Mouse (Mus musculus) T-helper 17 cell (primary cell): ENCODE data around the gene Dgka.
"Not testable (repeated sequence)": the region's sequence is repeated elsewhere in the genome, so short reads cannot be mapped to it uniquely, and the experiment has no call there.

Source experiments
- in situ Hi-C, 2 experiments: fragments of 300-600 bp; cut with MboI, MseI; formaldehyde crosslinking; loops; 1 replicate in 1 of 2; 2 replicates in 1 of 2; pipeline ENCODE4 v1.15.1; 2025; ENCODE audit warnings: high pct_unique_total_duplicates in 2 of 2

Gene Dgka

DNA sequence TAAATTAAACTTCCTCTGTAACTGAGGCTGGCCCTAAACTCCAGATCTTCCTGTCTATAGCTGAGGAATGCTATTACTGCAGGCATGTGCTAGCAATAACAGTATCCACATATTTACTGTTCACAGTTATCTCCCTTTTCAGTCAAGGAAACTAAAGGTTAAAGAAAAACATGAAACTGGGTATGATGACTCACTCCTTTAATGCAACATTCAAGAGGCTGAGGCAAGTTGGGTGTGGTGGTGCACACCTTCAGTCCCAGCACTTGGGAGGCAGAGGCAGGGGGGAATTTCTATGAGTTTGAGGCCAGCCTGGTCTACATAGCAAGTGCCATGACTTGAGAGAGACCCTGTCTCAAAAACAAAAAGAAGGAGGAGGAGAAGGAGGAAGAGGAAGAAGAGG is 12.7 kb downstream of the Dgka start:
- in situ Hi-C loops, result loop anchor here in 1 of 2 experiments (5.0 kb wide), 1 partner anchor 165 kb away; no protein-coding TSS in a partner anchor

DNA sequence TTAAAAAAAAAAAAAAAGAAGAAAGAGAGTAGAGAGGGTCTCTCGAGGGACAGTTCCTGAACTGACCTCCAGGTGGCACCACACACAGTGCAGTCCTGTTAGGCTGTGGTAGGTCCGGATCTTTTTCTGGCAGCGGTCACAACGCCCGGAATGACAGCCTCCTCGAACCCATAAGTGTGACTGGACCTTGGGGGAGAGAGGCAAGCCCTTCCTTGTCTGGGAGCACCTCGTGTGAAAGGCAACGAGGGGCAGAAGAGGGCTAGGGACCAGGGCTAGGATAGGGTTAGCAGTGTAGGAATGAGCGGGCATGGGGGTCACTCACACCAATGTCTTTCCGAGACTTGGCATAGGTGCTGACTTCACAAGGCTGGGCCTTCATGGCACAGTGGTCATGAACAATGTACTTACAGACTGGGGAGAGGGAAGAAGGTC is 13.6 kb downstream of the Dgka start:
- in situ Hi-C loops, result loop anchor here in 1 of 2 experiments (5.0 kb wide), 1 partner anchor 166 kb away; no protein-coding TSS in a partner anchor

DNA sequence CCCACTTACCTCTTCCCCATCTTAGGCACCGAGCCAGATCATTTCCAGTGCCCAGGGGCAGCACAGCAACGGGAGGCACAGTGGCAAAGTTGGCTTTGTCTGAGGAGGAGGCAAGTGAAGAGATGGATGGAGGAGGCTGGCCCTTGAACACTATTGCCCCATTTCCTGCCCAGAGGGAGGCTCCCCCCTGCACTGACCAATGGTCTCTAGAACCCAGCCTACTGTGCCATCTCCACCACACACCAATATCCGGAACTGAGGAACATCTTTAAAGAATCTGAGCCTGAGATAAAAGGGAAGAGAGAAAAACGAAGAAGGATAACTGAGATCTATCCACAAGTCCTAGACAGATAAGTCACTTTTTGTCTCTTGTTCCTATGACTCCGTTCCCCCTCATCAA is 16.6 kb downstream of the Dgka start:
- in situ Hi-C loops, result no loop called here

DNA sequence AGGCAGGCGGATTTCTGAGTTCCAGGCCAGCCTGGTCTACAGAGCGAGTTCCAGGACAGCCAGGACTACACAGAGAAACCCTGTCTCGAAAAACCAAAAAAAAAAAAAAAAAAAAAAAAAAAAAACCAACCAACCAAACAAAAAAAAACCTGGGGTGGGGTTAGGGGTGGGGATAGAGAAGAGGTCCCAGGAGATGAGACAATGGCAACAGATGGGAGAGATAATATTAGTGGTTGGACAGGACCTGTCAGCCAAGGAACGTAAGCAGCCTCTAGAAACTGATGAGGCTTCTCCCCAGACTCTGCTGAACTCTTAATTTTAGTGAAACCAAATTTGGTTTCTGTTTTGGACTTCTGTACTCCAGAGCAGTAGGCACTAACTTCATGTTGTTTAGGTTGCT is 19.2 kb downstream of the Dgka start:
- in situ Hi-C loops, result not testable (repeated sequence)

DNA sequence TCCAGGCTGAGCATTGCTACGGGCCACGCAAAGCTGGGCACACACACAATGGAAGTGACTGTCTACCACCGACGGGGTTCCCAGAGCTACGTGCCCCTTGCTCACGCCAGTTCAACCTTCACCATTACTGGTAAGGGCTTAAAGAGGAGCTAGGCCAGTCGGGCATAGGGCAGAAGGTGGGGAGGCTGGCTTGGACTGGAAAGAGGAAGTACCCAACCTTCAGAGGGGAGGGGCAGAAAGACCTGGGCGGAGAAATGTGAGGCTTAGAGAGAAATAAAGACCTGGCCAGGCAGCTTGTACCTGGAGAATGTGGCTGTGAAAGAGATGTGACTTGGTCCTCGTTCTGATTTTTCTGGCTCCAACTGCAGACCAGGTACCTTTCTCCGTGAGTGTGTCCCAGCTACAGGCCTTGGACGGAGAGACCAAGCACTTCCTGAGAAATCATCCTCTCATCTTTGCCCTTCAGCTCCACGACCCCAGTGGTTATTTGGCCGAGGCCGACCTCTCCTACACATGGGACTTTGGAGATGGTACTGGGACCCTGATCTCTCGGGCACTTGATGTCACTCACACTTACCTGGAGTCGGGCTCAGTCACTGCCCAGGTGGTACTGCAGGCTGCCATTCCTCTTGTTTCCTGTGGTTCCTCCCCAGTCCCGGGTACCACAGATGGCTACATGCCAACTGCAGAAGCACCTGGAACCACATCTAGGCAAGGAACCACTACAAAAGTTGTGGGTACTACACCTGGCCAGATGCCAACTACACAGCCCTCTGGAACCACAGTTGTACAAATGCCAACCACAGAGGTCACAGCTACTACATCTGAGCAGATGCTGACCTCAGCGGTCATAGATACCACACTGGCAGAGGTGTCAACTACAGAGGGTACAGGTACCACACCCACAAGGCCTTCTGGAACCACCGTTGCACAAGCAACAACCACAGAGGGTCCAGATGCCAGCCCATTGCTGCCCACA is 28.8 kb downstream of the Dgka start:
- in situ Hi-C loops, result no loop called here

DNA sequence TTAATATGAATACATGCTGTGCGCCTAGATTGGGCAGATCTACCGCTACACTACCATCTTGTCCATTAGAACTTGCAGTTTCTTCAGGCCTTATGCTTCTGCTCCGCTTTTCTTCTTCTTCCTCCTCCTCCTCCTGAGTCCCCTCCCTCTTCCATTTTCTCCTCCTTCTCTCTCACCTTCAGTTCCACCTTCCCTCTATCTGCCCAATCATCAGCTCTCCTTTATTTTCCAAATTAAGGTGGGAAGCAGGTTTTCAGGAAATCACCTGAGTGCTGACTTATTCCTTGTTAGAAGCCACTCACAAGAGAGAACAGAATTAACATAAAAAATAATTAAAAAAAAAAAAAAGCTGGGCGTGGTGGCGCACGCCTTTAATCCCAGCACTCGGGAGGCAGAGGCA is 33.3 kb downstream of the Dgka start:
- in situ Hi-C loops, result not testable (repeated sequence)

DNA sequence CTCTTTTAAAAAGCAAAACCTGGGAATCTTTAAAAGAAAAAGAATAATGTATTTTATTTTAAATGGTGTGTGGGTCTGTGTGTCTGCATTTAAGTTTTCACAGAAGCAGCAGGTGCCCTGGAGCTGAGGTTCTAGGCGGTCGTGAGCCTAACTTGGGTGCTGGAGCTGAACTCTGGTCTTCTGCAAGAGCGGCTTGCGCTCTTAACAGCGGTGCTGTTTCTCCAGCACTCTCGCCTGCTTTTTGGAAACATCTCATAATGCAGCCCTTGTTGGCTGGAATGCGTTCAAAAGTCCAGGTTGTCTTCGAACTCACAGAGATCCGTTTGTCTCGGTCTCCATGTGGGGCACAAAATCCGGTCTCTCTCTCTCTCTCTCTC is 39.4 kb downstream of the Dgka start:
- in situ Hi-C loops, result no loop called here

DNA sequence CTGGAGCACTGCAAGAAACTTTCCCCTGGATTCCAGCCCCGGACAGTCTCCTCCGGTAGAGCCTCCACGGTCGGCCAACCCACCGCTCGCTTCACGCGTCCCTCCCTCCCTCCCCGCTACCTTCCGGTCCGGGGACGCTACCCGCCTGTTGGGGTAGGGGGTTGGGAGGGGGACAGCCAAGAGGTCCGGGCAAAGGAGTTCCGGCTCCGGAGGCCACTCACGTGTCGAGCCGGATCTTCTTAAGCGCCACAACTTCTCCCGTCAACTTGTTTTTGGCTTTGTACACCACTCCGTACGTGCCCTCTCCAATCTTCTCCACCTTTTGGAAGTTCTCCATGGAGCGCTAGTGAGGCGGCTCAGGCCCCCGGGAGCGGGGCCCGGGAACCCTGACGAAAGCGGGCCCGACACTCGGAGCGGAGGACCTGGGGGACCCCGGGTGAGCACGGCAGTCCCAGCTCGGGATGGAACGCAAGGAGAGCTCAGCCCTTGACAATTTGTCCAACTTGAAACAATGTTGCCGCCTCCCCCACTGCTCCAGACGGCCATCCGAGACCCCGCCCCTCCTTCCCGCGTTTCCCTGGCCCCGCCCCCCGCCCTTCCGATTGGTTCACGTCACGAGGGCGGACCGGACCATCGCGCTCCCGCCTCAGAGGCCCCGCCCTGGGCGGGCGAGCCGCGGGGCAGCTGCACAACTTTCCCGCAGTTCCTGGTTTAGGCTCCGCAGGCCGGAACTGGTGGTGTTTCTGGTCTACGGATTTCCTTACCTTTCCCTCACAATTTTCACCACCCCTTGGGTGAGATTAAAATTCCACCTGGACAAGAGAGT is 40.0 kb downstream of the Dgka start, which contains the start of gene Cdk2:
TSS of gene Cdk2 (minus strand) at position 541 of the 826 bp plus-strand sequence.
- in situ Hi-C loops, result no loop called here

DNA sequence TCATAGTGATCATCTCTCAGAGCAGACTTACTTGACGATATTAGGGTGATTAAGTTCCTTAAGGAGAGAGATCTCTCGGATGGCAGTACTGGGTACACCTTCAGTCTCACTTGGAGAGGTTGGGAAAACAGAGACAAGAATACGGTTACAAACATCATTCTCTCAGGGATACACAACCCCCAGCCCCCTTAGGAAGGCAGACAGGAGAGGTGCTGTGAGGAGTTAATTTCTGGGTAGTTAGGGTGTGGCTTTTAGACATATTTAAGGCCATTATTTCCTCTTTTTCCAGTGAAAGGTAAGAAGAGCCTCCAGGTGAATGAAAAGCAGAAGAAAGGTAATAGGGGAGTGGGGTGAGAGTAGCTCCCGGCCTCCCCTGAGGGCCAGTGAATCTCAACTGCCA is 40.8 kb downstream of the Dgka start, which contains the start of gene Pmel:
TSS of gene Pmel (plus strand) at position 301 of the 400 bp plus-strand sequence.
- in situ Hi-C loops, result no loop called here

DNA sequence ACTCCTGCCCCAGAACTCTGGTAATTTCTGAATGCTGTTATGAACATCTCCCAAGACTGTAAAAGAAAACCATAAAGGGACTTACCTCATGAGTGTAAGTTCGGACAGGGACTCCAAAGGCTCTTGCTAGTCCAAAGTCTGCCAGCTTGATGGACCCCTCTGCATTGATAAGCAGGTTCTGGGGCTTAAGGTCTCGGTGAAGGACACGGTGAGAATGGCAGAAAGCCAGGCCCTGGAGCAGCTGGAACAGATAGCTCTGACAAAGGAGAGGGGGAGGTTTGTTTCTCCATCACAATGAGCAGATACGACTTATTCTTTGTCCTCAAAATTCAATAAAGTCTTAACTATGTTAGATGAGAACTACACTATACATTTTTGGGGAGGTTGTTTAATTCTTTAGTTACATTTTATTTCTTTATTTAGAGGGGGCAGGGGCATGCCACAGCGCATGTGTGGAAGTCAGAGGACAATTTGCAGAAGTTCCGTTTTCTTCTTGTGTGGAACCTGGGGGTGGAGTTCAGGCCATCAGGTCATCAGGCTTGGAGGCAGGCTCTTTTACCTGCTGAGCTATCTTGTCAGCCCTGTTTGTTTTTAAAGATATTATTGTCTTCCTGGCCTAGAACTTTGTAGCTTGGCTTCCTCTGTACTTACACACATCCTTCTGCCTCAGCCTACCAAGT is 42.2 kb downstream of the Dgka start:
- in situ Hi-C loops, result no loop called here

DNA sequence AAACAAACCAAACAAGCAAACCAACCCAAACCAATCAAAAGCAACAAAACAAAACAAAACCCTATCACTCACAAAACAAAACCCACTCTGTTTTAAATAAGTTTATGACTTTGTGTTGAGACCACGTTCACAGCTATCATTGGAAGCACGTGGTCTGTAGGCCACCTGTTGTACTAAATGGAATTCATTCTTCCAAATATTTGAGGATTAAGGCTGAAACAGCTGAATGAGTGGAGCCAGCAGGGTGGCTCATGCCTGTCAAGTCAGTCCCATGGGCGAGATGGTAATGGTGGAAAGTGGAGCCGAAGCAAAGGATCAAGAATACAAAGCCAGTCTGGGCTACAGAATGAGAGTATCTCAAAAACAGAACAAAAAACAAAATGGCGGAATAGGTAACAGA is 43.9 kb downstream of the Dgka start:
- in situ Hi-C loops, result no loop called here

DNA sequence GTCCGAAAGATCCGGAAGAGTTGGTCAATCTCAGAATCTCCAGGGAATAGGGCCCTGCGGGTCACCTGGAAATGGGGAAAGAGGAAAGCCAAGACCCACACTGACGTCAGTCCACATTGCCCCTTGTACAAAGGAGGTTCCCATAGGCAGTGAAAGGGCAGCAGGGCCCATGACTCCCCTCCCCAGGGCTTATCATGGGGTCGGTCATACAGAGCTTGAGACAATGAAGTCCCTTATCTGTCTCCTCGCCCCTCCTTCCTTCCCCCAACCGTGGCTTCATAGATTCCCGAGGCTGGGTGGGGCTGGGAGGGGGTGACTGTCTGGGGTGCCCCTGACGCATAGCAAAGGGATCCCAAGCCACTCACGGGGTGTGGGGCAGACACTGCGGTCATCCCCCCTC is 45.0 kb downstream of the Dgka start:
- in situ Hi-C loops, result no loop called here

DNA sequence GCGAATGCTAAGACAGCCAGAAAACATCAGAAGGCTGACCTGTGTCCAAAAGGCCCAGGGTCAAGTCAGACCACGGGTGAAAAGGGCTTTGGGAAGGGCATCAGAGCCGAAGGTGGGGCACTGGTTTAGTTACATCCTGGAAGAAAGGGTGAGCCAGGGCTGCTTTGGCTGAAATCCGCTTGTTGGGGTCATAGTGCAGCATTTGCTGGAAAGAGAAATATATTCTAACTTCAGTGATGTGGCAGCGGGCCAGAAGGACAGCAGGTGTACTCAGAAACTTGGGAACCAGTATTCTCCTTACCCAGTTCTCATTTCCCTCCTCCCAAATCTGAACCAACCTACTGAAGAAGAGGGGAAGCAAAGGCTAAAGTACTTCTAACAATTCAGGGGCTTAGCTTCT is 45.6 kb downstream of the Dgka start:
- in situ Hi-C loops, result no loop called here

DNA sequence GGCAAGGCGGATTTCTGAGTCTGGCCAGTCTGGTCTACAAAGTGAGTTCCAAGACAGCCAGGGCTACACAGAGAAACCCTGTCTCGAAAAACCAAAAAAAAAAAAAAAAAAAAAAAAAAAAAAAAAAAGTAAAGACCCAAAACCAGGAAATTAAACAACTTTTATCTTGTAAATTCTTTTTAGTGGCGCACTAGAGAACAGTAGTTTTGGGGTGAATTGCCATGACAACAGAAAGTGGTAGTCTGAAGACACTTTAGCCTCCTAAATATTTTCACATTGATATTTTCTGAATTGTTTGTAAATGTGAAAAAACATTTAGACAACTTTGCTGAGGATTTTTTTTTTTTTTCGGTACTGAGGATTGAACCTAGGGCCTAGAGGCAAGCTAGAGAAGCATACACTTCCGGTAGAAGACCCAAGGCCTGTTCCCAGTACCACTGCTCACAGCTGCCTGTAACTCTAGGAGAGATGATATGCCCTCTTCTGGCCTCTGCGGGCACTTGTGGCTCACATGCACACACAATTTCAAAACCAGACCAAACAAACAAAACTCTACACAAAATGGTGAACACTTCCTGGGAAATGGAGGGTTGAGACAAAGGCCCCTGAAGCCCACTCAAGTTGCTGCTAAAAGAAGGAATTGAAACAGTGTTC is 47.5 kb downstream of the Dgka start:
- in situ Hi-C loops, result no loop called here

DNA sequence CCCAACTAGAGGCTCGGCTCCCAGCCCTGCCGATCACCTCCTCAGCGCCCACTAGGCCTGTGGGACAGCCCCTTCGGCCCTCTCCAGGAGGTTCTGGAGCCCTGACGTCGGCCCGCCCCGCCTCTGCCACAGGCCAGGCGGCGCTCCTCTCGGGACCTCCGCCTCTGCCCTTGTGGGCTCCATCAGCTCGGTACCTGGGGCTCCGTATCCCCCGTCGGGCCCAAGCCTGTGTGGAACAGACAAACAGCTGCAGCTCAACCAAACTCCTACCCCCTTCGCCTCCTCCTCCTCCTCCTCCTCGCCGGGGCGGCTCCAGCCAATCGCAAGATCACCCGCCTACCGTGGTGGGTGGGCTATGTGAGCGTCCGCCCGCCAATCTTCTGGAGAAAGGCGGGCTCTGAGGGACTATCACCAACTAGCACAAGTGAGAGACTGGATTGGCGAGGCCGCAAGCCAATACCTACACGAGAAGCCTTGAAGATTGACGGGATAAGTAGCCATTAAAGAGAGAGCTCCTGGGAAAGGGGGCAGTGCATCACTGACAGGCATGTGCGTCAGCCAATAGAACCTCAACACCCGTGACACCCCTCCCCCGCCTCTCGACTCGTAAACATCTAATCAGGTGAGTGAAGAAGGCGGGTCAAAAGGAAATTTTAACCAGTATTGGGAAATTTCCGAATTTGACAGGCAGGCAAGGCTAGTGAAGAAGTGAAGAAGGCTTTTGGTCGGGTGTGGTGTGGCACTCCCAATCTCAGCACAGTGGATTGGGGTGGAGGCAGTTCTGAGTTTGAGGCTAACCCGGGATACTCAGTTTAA is 48.5 kb downstream of the Dgka start, which contains the start of gene Rab5b:
TSS of gene Rab5b (minus strand) at position 273 of the 816 bp plus-strand sequence.
- in situ Hi-C loops, result no loop called here

DNA sequence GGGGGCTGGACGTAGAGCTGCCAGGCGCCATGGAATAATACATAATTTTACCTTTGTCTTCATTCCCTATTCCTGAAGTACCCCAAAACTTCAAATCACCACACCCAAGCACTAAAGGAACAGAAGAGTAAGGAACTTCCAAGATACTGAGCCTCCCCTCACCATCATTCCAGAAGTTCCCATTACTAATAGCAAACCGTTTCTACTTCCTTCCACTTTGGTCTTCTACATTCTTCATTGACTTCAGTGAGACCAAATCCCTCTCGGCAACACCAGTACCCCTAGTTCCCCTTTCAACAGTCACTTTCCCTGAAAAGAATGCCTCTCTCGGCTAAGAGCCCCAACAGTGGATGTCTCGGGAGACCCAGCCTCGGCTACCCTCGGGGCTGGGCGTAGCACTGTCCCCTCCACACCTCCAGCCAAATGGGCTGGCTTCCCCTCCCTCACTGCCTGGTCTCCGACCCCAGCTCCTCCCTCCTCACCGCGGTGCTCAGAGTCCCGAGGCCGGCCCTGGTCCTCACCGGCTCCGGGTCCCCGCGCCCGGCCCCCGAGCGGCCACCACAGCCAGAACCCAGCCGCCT is 49.2 kb downstream of the Dgka start:
- in situ Hi-C loops, result no loop called here

DNA sequence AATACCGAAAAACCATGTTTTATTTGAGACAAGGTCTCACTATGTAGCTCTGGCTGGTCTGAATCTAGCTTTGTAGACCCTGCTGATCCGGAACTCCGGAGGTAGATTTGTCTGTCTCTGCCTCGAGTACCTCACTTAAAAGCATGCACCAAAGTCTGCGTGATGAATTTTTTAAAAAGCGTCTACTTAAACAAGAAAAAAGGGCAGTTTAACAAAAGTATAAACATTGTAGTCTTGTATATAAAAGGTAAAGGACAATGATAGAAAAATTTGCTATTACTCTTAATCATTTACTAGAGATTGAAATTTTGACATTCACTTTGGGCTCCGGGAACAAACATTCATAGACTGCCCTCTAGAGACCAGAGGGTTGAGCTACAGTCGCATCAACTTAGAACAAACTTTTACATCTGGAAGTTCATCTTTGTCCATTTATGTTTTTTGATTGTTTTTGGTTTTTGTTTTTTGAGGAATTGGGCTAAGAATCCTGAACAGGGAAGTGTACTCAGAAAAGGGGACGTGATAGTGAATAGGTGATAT is 70.1 kb downstream of the Dgka start:
- in situ Hi-C loops, result loop anchor here (5.0 to 10.0 kb wide), 2 partner anchors 37 to 50 kb away; partner anchors contain the start of gene Rps26 (in 1 of the 2)

DNA sequence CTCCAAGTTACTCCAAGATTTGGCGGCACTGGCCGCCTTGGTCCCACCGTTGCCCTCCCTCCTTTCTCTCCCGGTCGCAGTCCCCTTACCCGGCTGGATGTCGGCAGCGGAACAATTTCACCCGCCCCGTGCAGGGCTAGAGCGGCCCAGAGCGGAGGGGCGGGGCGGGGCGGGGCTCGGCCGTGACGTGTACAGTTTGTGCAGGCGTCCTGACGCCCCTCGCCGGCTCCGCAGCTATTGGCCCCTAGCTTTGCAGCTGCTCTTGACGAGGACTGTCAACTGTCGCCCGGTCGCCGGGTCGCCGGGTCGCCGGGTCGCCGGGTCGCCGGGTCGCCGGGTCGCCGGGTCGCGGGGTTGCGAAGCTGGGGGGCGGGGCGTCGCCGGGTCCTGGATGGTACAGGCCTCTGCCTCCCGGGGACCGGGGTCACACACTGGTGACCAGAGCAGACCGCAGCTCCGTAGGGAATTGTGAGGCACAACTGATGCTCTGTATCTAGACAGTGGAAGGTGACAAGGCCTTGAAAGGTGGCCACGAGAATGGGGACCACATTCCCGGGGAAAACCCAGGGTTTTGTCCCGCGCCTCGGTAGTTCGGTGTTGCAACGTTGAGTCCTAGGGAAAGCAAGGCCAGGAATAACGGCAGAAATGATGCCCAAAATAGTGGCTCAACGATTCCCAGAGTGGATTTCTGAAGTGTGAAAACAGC is 70.7 kb downstream of the Dgka start, which contains the start of gene Suox:
TSS of gene Suox (minus strand) at position 311 of the 706 bp plus-strand sequence.
- in situ Hi-C loops, result loop anchor here (5.0 to 10.0 kb wide), 2 partner anchors 37 to 49 kb away; partner anchors contain the start of gene Rps26 (in 1 of the 2)
